ENCODE assay signal across 23 mouse cellular contexts in the genomic region with DNA sequence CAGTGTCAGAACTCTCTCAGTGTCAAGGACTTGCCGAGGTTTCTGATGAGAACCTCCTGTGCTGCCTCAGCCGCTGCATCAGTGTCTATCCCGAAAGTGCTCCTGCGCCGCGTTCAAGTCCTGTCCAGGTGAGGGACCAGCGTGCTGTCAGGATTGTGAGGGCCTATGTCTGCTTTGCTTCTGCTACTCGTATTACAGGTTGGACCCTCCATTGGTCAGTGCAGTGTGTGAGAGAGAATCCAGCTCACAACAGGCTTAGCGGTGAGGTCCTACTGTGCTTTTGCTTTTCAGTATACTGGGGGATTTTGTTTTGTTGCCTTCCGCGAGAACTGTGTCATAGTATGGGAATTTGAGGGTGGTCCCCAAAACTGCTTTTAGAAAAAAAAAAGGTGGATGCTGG. TPM values are rescaled to one million over a fixed set of nuclear protein-coding genes. Genes with fewer than 3 reads are reported as not detected.
DNase-seq lines count a peak whose midpoint lies in the region; ATAC-seq and TF ChIP-seq lines count a peak whose summit lies in the region.
"Had no signal": no experiment of that assay in that cellular context is flagged by ENCODE, and none has a peak within 500 bp of the region (broad histone marks: within the 10 kb centered on the region; RNA-seq: fewer than 3 reads in every experiment).

No protein-coding gene starts in this region.

- H3K9me3 ChIP-seq in hindbrain, embryonic 12.5 days (replicated peaks) = no peaks in the 10 kb centered on the region
- no peaks in the 10 kb centered on the region for H3K9me3 ChIP-seq in hindbrain, postnatal 0 days (ENCODE audit: low read length)
- H3K9me3 ChIP-seq in midbrain, embryonic 12.5 days = no peaks in the 10 kb centered on the region
- H3K9me3 ChIP-seq in midbrain, embryonic 11.5 days (ENCODE audit: control insufficient read depth, low read length) = no peaks in the 10 kb centered on the region
- H3K9me3 ChIP-seq in midbrain, embryonic 15.5 days = no peaks in the 10 kb centered on the region
- H3K9me3 ChIP-seq in midbrain, embryonic 16.5 days (replicated peaks; ENCODE audit: control insufficient read depth, low read length, poor library complexity, severe bottlenecking) = no peaks in the 10 kb centered on the region
- H3K9me3 ChIP-seq: embryonic facial prominence, embryonic 12.5 days; embryonic facial prominence, embryonic 15.5 days; heart, embryonic 12.5 days; heart, embryonic 15.5 days; hindbrain, embryonic 15.5 days had no signal

- H3K4me3 ChIP-seq in hindbrain, embryonic 12.5 days = no peak overlapping the region
- no peak overlapping the region for H3K4me3 ChIP-seq in hindbrain, postnatal 0 days (ENCODE audit: low read length)
- H3K4me3 ChIP-seq in midbrain, embryonic 12.5 days = no peak overlapping the region
- H3K4me3 ChIP-seq in midbrain, embryonic 11.5 days (ENCODE audit: low read depth, low read length) = no peak overlapping the region
- H3K4me3 ChIP-seq in midbrain, embryonic 15.5 days = no peak overlapping the region
- H3K4me3 ChIP-seq in midbrain, embryonic 16.5 days (ENCODE audit: low read depth, low read length) = no peak overlapping the region
- no peak overlapping the region for H3K4me3 ChIP-seq in lung, adult 2 months (replicated peaks; ENCODE audit: extremely low read depth, low read depth, low read length)
- H3K4me3 ChIP-seq: embryonic facial prominence, embryonic 12.5 days; embryonic facial prominence, embryonic 15.5 days; gastrocnemius, adult 2 months; heart, embryonic 12.5 days; heart, embryonic 15.5 days; hindbrain, embryonic 15.5 days had no signal

- no peaks in the 10 kb centered on the region for H3K36me3 ChIP-seq in hindbrain, embryonic 12.5 days
- H3K36me3 ChIP-seq in hindbrain, postnatal 0 days (ENCODE audit: insufficient read depth, low read length) = no peaks in the 10 kb centered on the region
- no peaks in the 10 kb centered on the region for H3K36me3 ChIP-seq in midbrain, embryonic 12.5 days
- H3K36me3 ChIP-seq in midbrain, embryonic 11.5 days (ENCODE audit: control insufficient read depth, insufficient read depth, low read length) = no peaks in the 10 kb centered on the region
- no peaks in the 10 kb centered on the region for H3K36me3 ChIP-seq in midbrain, embryonic 15.5 days (replicated peaks)
- no peaks in the 10 kb centered on the region for H3K36me3 ChIP-seq in midbrain, embryonic 16.5 days (ENCODE audit: control insufficient read depth, insufficient read depth, low read length)
- H3K36me3 ChIP-seq: embryonic facial prominence, embryonic 15.5 days; hindbrain, embryonic 15.5 days had no signal

- no peak for TF ChIP-seq CTCF in hindbrain, postnatal 0 days (IDR thresholded peaks at IDR 0.05; ENCODE audit: low read depth)
- TF ChIP-seq CTCF in lung, adult 2 months (IDR thresholded peaks at IDR 0.05; ENCODE audit: insufficient read depth, low read length) = no peak

- peaks cover 26% of the 10 kb centered on the region for H3K4me1 ChIP-seq in hindbrain, embryonic 12.5 days
- H3K4me1 ChIP-seq in hindbrain, postnatal 0 days (ENCODE audit: insufficient read depth, low read length) = no peaks in the 10 kb centered on the region
- H3K4me1 ChIP-seq in midbrain, embryonic 12.5 days = peaks cover 24% of the 10 kb centered on the region
- peaks cover 19% of the 10 kb centered on the region for H3K4me1 ChIP-seq in midbrain, embryonic 11.5 days (ENCODE audit: control insufficient read depth, insufficient read depth, low read length)
- peaks cover 20% of the 10 kb centered on the region for H3K4me1 ChIP-seq in midbrain, embryonic 15.5 days
- H3K4me1 ChIP-seq in midbrain, embryonic 16.5 days (ENCODE audit: control insufficient read depth, insufficient read depth, low read length) = peaks cover 18% of the 10 kb centered on the region
- H3K4me1 ChIP-seq in lung, adult 2 months (ENCODE audit: control insufficient read depth, insufficient read depth, low read length) = no peaks in the 10 kb centered on the region
- H3K4me1 ChIP-seq: heart, embryonic 15.5 days had no signal

- no peak overlapping the region for H3K4me2 ChIP-seq in hindbrain, embryonic 12.5 days (replicated peaks)
- H3K4me2 ChIP-seq in hindbrain, postnatal 0 days (ENCODE audit: low read depth, low read length) = no peak overlapping the region
- no peak overlapping the region for H3K4me2 ChIP-seq in midbrain, embryonic 12.5 days (replicated peaks)
- no peak overlapping the region for H3K4me2 ChIP-seq in midbrain, embryonic 11.5 days
- no peak overlapping the region for H3K4me2 ChIP-seq in midbrain, embryonic 15.5 days
- H3K4me2 ChIP-seq in midbrain, embryonic 16.5 days (ENCODE audit: low read length) = no peak overlapping the region
- H3K4me2 ChIP-seq: embryonic facial prominence, embryonic 15.5 days; heart, embryonic 12.5 days; heart, embryonic 15.5 days had no signal

- no peak for ATAC-seq in hindbrain, embryonic 12.5 days (ENCODE audit: low FRiP score)
- no peak for ATAC-seq in hindbrain, postnatal 0 days
- ATAC-seq in midbrain, embryonic 12.5 days (ENCODE audit: low FRiP score, low read depth) = no peak
- no peak for ATAC-seq in midbrain, embryonic 11.5 days (ENCODE audit: low FRiP score)
- ATAC-seq in midbrain, embryonic 15.5 days (replicated peaks) = 0 out of 2 replicates have a peak, but pooled peaks have one; percentile 15
- no peak for ATAC-seq in midbrain, embryonic 16.5 days
- ATAC-seq: CD4-positive, CD25-positive, alpha-beta regulatory T cell, adult 4 months; inflammation-experienced regulatory T-cells, adult 6 months had no signal

- WGBS in hindbrain, embryonic 12.5 days = 81% methylated on average over 11 of the region's 11 CpGs
- WGBS in hindbrain, postnatal 0 days = 85% methylated on average over 11 of the region's 11 CpGs
- WGBS in midbrain, embryonic 12.5 days = 82% methylated on average over 11 of the region's 11 CpGs
- WGBS in midbrain, embryonic 11.5 days = 85% methylated on average over 11 of the region's 11 CpGs
- 76% methylated on average over 11 of the region's 11 CpGs for WGBS in midbrain, embryonic 15.5 days
- 80% methylated on average over 11 of the region's 11 CpGs for WGBS in midbrain, embryonic 16.5 days
- 92% methylated on average over 11 of the region's 11 CpGs for WGBS in lung, adult 2 months

- H3K9ac ChIP-seq in hindbrain, embryonic 12.5 days = no peak overlapping the region
- H3K9ac ChIP-seq in hindbrain, postnatal 0 days (replicated peaks; ENCODE audit: low read length) = no peak overlapping the region
- H3K9ac ChIP-seq in midbrain, embryonic 12.5 days (replicated peaks) = no peak overlapping the region
- H3K9ac ChIP-seq in midbrain, embryonic 11.5 days (ENCODE audit: low read length) = no peak overlapping the region
- no peak overlapping the region for H3K9ac ChIP-seq in midbrain, embryonic 15.5 days
- no peak overlapping the region for H3K9ac ChIP-seq in midbrain, embryonic 16.5 days (ENCODE audit: low read depth, low read length)
- H3K9ac ChIP-seq: embryonic facial prominence, embryonic 12.5 days; embryonic facial prominence, embryonic 15.5 days; forebrain, postnatal 0 days; heart, embryonic 12.5 days; heart, embryonic 15.5 days; hindbrain, embryonic 15.5 days had no signal

- no peak for TF ChIP-seq POLR2A in lung, adult 2 months (IDR thresholded peaks at IDR 0.05; ENCODE audit: borderline replicate concordance, extremely low read depth, low read depth, low read length)

- H3K27me3 ChIP-seq in hindbrain, embryonic 12.5 days = no peaks in the 10 kb centered on the region
- H3K27me3 ChIP-seq in hindbrain, postnatal 0 days (ENCODE audit: insufficient read depth, low read length) = no peaks in the 10 kb centered on the region
- H3K27me3 ChIP-seq in midbrain, embryonic 12.5 days = no peaks in the 10 kb centered on the region
- H3K27me3 ChIP-seq in midbrain, embryonic 11.5 days (ENCODE audit: control insufficient read depth, insufficient read depth, low read length) = no peaks in the 10 kb centered on the region
- H3K27me3 ChIP-seq in midbrain, embryonic 15.5 days (replicated peaks) = no peaks in the 10 kb centered on the region
- no peaks in the 10 kb centered on the region for H3K27me3 ChIP-seq in midbrain, embryonic 16.5 days (ENCODE audit: control insufficient read depth, insufficient read depth, low read depth, low read length)
- H3K27me3 ChIP-seq: embryonic facial prominence, embryonic 12.5 days; embryonic facial prominence, embryonic 15.5 days; heart, embryonic 12.5 days; heart, embryonic 15.5 days; hindbrain, embryonic 15.5 days had no signal

- DNase-seq in hindbrain, postnatal 0 days (ENCODE audit: low spot score) = no peak
- no peak for DNase-seq in midbrain, embryonic 11.5 days (ENCODE audit: low spot score, missing footprints)
- no peak for DNase-seq in lung, adult 2 months
- DNase-seq: adrenal gland, postnatal 14 days; cerebellum, adult 11 months; cerebellum, adult 9-11 months; gastrocnemius, adult 2 months; gastrocnemius, postnatal 14 days; heart, adult 18-20 months; heart, postnatal 10 days; heart, postnatal 4 days had no signal

- H3K27ac ChIP-seq in hindbrain, embryonic 12.5 days = peak overlapping the region; percentile 81; the same call in 1 of the 2 replicates
- no peak overlapping the region for H3K27ac ChIP-seq in hindbrain, postnatal 0 days
- H3K27ac ChIP-seq in midbrain, embryonic 12.5 days (replicated peaks) = peak overlapping the region; percentile 89
- H3K27ac ChIP-seq in midbrain, embryonic 11.5 days (ENCODE audit: low read depth, low read length) = no peak overlapping the region
- H3K27ac ChIP-seq in midbrain, embryonic 15.5 days = peak overlapping the region; percentile 25; the same call in 1 of the 2 replicates
- H3K27ac ChIP-seq in midbrain, embryonic 16.5 days (ENCODE audit: low read length) = no peak overlapping the region
- H3K27ac ChIP-seq: embryonic facial prominence, embryonic 15.5 days; gastrocnemius, adult 2 months; heart, embryonic 15.5 days; hindbrain, embryonic 15.5 days had no signal

RNA-seq across cellular contexts. Expression of a gene that starts 36.8 kb away (rescaled TPM):
- 39.7 and 40.5 TPM in 2 replicates for polyA plus RNA-seq in hindbrain, embryonic 12.5 days (2016; fragmentation: Nextera tagmentation; extraction: Ambion mirVana)
- total RNA-seq in hindbrain, postnatal 0 days (2014; rRNA removed) = 21.2 and 27.8 TPM in 2 replicates
- 33.6 and 36.9 TPM in 2 replicates for polyA plus RNA-seq in hindbrain, postnatal 0 days (2015; fragmentation: Nextera tagmentation; extraction: Ambion mirVana)
- polyA plus RNA-seq in midbrain, embryonic 12.5 days (2016; fragmentation: Nextera tagmentation; extraction: Ambion mirVana) = 50.3 TPM in 2 replicates
- 57.4 and 58.3 TPM in 2 replicates for polyA plus RNA-seq in midbrain, embryonic 11.5 days (2014; fragmentation: Nextera tagmentation; extraction: Ambion mirVana)
- polyA plus RNA-seq in midbrain, embryonic 15.5 days (2015; fragmentation: Nextera tagmentation; extraction: Ambion mirVana) = 29.3 and 35.4 TPM in 2 replicates
- 27.5 and 31.8 TPM in 2 replicates for polyA plus RNA-seq in midbrain, embryonic 16.5 days (2015; fragmentation: Nextera tagmentation; extraction: Ambion mirVana)
- 14.2 and 26.8 TPM in 2 replicates for polyA plus RNA-seq in lung, adult 2 months (2012; rRNA removed)

Comparison
In these comparisons a context has a peak if more than half of its experiments do, and no peak if none do; other contexts are left out.
1. H3K27ac ChIP-seq: peak in hindbrain, embryonic 12.5 days (single experiment), midbrain, embryonic 12.5 days (single experiment) and midbrain, embryonic 15.5 days (single experiment); none in hindbrain, postnatal 0 days (single experiment), midbrain, embryonic 11.5 days (single experiment) and midbrain, embryonic 16.5 days (single experiment).